Mouse (Mus musculus) limb, embryonic 13.5 days (tissue): ENCODE data around the gene Csf2. TPM values are rescaled to one million over a fixed set of nuclear protein-coding genes. Genes with fewer than 3 reads are reported as not detected.

Source experiments
- ATAC-seq: fragments of 200-750 bp; cut with Nextera tagmentation; 2 replicates; pipeline ENCODE4 v1.8.0; 2017; ENCODE audit warnings: low read depth, moderate number of reproducible peaks, moderate TSS enrichment; ENCODE audit not compliant: low FRiP score
- H3K27ac ChIP-seq: fragments of 300-500 bp; sonication (generic); 2 replicates; pipeline ENCODE4 v1.5.1; 2015; ENCODE audit warnings: inconsistent platforms, mild to moderate bottlenecking, moderate library complexity
- H3K27me3 ChIP-seq: fragments of 300-500 bp; sonication (generic); 2 replicates; pipeline ENCODE4 v1.6.1; 2015; ENCODE audit warnings: mild to moderate bottlenecking, inconsistent platforms
- H3K36me3 ChIP-seq: fragments of 300-500 bp; sonication (generic); 2 replicates; pipeline ENCODE4 v1.6.1; 2015; ENCODE audit warnings: inconsistent platforms, mild to moderate bottlenecking, moderate library complexity
- H3K4me1 ChIP-seq: fragments of 300-500 bp; sonication (generic); 2 replicates; pipeline ENCODE4 v1.6.1; 2015; ENCODE audit warnings: inconsistent platforms
- H3K4me2 ChIP-seq: fragments of 300-500 bp; sonication (generic); replicated peaks from 2 replicates; pipeline ENCODE4 v1.6.1; 2015; ENCODE audit warnings: inconsistent platforms, mild to moderate bottlenecking, moderate library complexity
- H3K4me3 ChIP-seq: fragments of 300-500 bp; sonication (generic); 2 replicates; pipeline ENCODE4 v1.5.1; 2015; ENCODE audit warnings: moderate library complexity, mild to moderate bottlenecking, inconsistent platforms
- H3K9ac ChIP-seq: fragments of 300-500 bp; sonication (generic); 2 replicates; pipeline ENCODE4 v1.6.1; 2015; ENCODE audit warnings: mild to moderate bottlenecking, inconsistent platforms
- H3K9me3 ChIP-seq: fragments of 300-500 bp; sonication (generic); 2 replicates; pipeline ENCODE4 v1.6.1; 2016; ENCODE audit warnings: inconsistent platforms
- WGBS: fragments of 180-500 bp; shearing (Covaris S2); methylation state at CpG from one replicate; pipeline ENCODE4 v1.1.7; 2015; 5-methylcytosine and 5-hydroxymethylcytosine counted together
- polyA plus RNA-seq: library from polyadenylated mRNA; unstranded; fragments of >200 nt; fragmentation: Nextera tagmentation; extraction: Ambion mirVana; gene quantifications from 2 replicates; pipeline ENCODE4 v1.2.1, GENCODE M21; 2015

Csf2 gene
- polyA plus RNA-seq, 1 experiment from 2014 or later = not detected

- no peak for ATAC-seq
- no peaks in the 10 kb centered on the region for H3K27me3 ChIP-seq
- H3K9ac ChIP-seq = no peak overlapping the region
- H3K36me3 ChIP-seq = no peaks in the 10 kb centered on the region
- H3K4me2 ChIP-seq = no peak overlapping the region
- H3K4me1 ChIP-seq = no peaks in the 10 kb centered on the region
- 61% methylated on average over 3 of the region's 3 CpGs for WGBS
- no peak overlapping the region for H3K4me3 ChIP-seq
- H3K27ac ChIP-seq = no peak overlapping the region
- H3K9me3 ChIP-seq = no peaks in the 10 kb centered on the region
These were observed 47.4 kb downstream of the Csf2 start for GRCm38 (mm10) chr11:54201881-54202685.

GRCm38 (mm10) chr11:54201287-54201773 is 48.1 kb downstream of the Csf2 start:
- no peaks in the 10 kb centered on the region for H3K9me3 ChIP-seq
- no peak overlapping the region for H3K9ac ChIP-seq
- WGBS = 87% methylated on average over 5 of the region's 5 CpGs
- no peak overlapping the region for H3K27ac ChIP-seq
- no peaks in the 10 kb centered on the region for H3K36me3 ChIP-seq
- no peaks in the 10 kb centered on the region for H3K27me3 ChIP-seq
- no peak overlapping the region for H3K4me2 ChIP-seq
- no peaks in the 10 kb centered on the region for H3K4me1 ChIP-seq
- no peak overlapping the region for H3K4me3 ChIP-seq
- ATAC-seq = no peak

Other genes starting within 250 kb of the Csf2 start
- gene Slc22a4, start 221.6 kb downstream of the Csf2 start, polyA plus RNA-seq = 1.6 TPM in 2 replicates
- 162 and 169 TPM in 2 replicates for gene Pdlim4, start 180.7 kb downstream of the Csf2 start, polyA plus RNA-seq
- gene P4ha2, start 149.6 kb downstream of the Csf2 start, polyA plus RNA-seq = 81.3 and 84.9 TPM in 2 replicates
- not detected in 2 replicates for gene Il3, start 17.6 kb upstream of the Csf2 start, polyA plus RNA-seq
- gene Acsl6, start 54.1 kb upstream of the Csf2 start, polyA plus RNA-seq = 0.93 and 1.0 TPM in 2 replicates
- gene Meikin, start 121.0 kb upstream of the Csf2 start, polyA plus RNA-seq = not detected in 2 replicates
- gene Fnip1, start 188.5 kb upstream of the Csf2 start, polyA plus RNA-seq = 10.3 and 11.6 TPM in 2 replicates